Mouse (Mus musculus) thymus, postnatal 10 days (tissue): ENCODE measurements around the gene Ighmbp2.
"Not testable (repeated sequence)": the region's sequence is repeated elsewhere in the genome, so short reads cannot be mapped to it uniquely, and the experiment has no call there.

Source experiments
- DNase-seq, 2 experiments: peaks; one replicate each; pipeline ENCODE4 v3.0.0; 2021; ENCODE audit warnings: low spot score in 2 of 2

Gene Ighmbp2

GRCm38 (mm10) chr19:3281886-3282285 is 931 bp downstream of the Ighmbp2 start:
- no peak for DNase-seq

- DNase-seq: no peak
Observed at GRCm38 (mm10) chr19:3275744-3276365, 7.0 kb downstream of the Ighmbp2 start.

DNA sequence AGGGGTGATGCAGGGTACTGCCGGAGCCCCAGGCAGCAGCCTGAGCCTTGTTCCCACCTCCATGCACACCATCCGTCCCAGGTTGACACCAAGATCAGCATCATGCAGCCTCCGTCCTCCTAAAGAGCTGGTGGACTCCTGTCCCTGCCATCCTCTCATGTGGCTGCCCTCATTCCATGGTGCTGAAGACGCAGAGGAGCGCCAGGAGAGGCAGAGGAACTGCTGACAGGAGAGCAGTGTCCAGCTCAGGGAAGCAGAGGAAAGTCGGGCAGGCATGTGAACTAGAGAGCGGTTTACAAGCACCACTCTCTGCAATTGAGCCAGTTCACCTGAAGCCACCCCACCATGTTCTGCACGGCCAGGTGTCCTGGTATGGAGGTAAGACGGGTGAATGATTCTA is 9.5 kb downstream of the Ighmbp2 start:
- DNase-seq: no peak

DNA sequence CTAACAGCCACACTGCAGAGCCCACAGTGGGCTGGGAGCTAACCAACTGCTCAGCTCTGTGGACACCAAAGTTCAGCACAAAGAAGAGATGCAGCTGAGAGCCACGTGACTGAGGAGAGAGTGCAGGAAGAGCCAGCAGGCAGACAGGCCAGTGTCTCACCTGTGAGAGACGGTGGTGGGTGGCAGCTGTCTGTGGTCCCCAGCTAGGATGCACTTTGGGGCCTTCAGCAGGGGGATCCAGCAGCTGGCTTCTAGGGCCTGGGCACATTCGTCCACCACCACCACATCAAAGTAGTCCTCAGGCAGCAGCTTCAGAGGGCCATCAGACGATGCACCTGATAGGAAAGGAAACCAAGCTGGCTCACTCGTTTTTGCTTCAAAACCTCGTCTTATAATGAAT is 11.5 kb downstream of the Ighmbp2 start:
- DNase-seq: no peak

DNA sequence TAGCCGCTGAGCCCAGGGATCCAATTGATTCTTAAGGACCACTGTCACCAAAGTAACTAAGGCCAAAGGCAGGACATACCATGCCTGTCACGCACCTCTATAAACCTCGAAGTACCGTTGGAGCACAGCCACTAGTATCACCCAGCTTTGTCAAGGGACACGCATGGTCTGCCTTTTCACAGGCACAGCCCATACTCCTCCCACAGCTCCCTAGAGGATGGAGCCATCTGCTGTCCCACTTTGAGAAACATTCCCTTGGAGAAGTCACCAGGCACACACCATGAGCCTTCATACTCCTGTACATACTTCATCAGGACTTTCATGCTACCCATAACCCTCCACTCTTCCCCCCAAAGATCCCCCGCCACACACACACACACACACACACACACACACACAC is 13.0 kb downstream of the Ighmbp2 start:
- DNase-seq: no peak

GRCm38 (mm10) chr19:3269279-3269678 is 13.5 kb downstream of the Ighmbp2 start:
- no peak for DNase-seq

DNA sequence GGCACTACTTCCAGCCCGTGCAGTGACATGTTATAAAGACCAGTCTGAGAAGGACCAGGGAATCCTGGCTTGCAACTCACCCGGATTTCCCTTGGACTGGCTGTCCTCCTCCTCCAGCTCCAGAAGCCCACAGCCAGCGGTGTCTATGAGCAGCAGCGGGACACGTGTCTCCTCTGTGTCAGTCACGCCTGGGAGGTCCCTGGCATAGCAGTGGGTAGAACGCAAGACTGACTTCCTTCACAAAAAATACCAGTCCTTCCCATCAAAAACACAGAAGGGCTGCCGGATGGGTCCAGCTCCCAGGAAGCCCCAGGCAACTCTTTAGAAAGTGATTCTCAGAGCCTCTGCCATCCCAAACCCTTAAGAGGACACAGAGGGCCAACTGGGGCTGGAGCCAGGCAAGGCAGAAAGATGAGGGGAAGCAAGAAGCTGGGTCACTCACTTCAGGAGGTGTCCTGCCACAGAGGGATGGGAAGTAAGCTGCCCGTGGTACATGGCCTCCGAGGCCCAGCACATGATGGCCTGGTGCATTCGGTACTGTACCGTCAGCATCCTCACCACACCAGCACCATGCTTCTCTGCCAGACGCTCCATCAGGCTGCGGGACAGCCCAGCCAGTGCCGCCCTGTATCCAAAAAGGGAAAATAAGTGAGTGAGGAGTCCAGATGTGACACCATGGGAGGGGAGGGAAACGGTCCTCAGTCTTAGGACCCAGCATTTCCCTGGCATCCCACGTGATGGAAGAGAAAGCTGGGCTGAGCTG is 14.4 kb downstream of the Ighmbp2 start:
- no peak for DNase-seq

DNA sequence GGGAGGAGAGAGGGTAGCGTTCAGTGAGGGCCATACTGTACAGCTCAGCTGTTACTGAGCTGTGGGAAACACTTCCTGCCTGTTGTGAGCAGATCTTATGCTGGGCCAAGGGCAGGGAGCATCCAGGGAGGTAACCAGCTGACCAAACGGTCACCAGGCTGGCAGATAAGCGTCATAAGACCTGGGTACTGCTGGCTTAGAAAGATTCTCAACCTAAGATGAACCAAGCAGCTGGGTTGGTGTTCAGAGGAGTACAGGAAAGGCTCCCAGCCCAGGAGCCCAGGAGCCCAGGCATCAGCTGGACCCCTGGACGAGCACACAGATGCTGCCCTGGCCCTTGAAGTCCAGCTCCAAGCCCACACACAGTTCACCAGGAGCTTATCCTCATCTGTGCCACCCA is 15.5 kb downstream of the Ighmbp2 start:
- no peak for DNase-seq

DNA sequence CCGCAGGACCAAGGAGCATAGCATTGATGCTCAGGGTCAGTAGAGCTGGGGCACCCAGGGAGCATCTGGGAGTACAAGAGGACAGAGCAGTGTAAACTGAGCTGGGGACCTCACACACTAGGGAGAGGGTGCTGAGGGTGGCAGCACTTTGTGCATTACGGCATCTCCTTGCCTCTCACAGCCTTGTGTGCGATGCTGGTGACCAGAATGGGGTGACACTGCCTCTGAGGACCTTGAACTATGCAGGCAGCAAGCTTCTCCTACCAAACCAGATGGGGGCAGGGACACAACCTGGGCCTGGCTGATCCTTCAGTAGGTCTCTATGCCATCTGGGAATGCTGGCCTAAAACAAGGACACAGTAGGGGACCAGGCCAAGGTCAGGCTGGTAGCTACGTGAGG is 16.1 kb downstream of the Ighmbp2 start:
- no peak for DNase-seq

- no peak for DNase-seq
Observed at GRCm38 (mm10) chr19:3266136-3266535, 16.7 kb downstream of the Ighmbp2 start.

DNA sequence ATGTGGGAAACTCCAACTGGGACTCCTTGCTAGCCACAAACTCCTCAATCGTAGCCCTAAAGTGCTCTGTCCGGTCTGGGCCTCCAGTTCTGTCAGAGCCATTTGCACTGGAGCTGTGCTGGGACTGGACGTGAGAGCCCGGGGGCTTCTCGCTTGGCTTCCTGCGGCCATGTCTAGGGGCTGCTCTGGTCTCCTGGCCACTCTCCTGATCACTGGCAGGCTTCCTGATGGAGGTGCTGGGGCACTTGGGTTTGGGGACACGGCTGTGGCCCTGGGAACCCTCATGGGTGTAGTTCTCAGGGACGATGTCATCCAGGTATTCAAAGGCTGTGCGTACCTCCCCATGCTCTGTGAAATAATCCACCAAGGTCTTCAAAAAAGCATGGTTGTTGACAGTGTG is 17.6 kb downstream of the Ighmbp2 start:
- DNase-seq: no peak

DNA sequence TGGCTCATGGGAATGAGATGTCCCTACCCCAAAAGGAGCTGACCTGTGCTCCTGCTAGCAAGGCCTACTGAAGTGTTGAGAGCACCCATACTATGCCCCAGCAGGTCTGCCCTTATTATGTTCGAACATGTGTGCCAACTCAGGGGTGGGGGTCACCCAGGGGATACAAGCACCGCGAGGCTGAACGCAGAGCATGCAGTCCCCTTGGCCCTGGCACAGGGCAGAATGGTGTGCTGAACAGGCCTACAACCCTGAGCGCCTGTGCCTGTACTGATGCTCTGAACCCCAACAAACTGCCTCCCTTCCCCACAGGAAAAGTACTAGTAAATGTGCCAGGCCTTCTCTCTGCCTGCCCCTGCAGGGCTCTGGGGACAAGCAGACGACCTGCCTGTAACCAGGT is 18.5 kb downstream of the Ighmbp2 start:
- DNase-seq: no peak

GRCm38 (mm10) chr19:3261764-3262525 is 20.9 kb downstream of the Ighmbp2 start:
- DNase-seq: peak in 1 of 2 experiments; percentile 2

DNA sequence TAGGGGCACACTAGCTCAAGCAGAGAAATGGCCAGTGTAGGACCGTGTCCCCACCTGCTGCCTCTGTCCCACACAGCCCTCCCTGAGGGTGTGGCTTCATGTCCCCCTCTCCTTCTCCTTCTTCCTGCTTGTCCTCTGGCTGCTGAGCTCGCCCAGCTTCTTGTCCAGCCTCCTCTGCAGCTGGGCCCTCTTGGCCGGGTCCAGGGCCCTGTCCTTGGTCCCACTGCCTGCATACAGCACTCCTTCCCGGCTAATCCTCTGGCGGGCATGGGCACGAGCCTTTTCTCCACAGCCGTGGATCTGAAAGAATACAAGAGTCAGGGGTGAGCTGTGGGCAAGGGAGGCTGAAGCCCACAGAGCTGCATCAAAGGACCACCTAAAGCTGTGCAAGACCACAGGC is 21.5 kb downstream of the Ighmbp2 start:
- peak in 1 of 2 experiments; percentile 1 for DNase-seq

DNA sequence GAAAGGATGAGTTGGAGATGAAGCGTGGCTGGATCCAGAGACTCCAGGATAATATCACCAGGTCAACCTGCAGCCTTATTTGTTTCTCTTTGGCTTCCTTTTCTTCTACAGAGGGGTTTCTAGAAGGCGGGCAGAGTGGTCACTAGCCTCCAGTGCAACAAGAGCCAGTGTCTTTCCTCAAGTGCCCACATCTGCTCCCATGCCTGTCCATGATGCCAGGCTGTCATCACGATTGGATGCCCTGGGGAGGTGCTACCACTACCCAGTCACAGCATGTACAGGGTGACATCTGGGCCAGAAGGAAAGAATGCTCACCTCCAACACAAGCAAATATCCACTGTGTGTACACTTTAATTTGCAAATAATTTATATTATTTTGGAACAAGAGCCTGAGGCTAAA is 22.2 kb downstream of the Ighmbp2 start:
- peak in 1 of 2 experiments; percentile 1 for DNase-seq

- peak in 1 of 2 experiments; percentile 3 for DNase-seq
Observed at GRCm38 (mm10) chr19:3260016-3260415, 22.8 kb downstream of the Ighmbp2 start.

GRCm38 (mm10) chr19:3225261-3225660 is 57.6 kb downstream of the Ighmbp2 start:
- not testable (repeated sequence) for DNase-seq

- DNase-seq: not testable (repeated sequence)
Observed at GRCm38 (mm10) chr19:3214937-3215336, 67.9 kb downstream of the Ighmbp2 start.
